Mouse (Mus musculus) embryonic facial prominence, embryonic 11.5 days (tissue): ENCODE data around the gene Slc38a9. TPM values are rescaled to one million over a fixed set of nuclear protein-coding genes. Genes with fewer than 3 reads are reported as not detected.
A peak's percentile ranks its signal among the peaks of the same experiment; 100 is the strongest.

Experiments used
- ATAC-seq: fragments of 200-750 bp; cut with Nextera tagmentation; replicated peaks from 2 replicates; pipeline ENCODE4 v1.8.0; 2017; ENCODE audit warnings: low read depth; ENCODE audit not compliant: insufficient number of reproducible peaks, low FRiP score, low TSS enrichment
- DNase-seq: peaks from one replicate; pipeline ENCODE4 v3.0.0-alpha.2; 2015; ENCODE audit warnings: low spot score
- H3K27ac ChIP-seq: fragments of 300-500 bp; sonication (generic); replicated peaks from 2 replicates; pipeline ENCODE4 v1.5.1; 2014; ENCODE audit warnings: mild to moderate bottlenecking, low read depth, low read length, control low read depth
- H3K27me3 ChIP-seq: fragments of 300-500 bp; sonication (generic); 2 replicates; pipeline ENCODE4 v1.6.1; 2014; ENCODE audit warnings: mild to moderate bottlenecking, low read length, moderate library complexity, mixed read lengths; ENCODE audit not compliant: control insufficient read depth, insufficient read depth
- H3K36me3 ChIP-seq: fragments of 300-500 bp; sonication (generic); replicated peaks from 2 replicates; pipeline ENCODE4 v1.6.1; 2014; ENCODE audit warnings: low read depth, mild to moderate bottlenecking, low read length, moderate library complexity, mixed read lengths; ENCODE audit not compliant: control insufficient read depth, insufficient read depth
- H3K4me1 ChIP-seq: fragments of 300-500 bp; sonication (generic); 2 replicates; pipeline ENCODE4 v1.6.1; 2014; ENCODE audit warnings: low read length, mixed read lengths; ENCODE audit not compliant: control insufficient read depth, insufficient read depth
- H3K4me2 ChIP-seq: fragments of 300-500 bp; sonication (generic); 2 replicates; pipeline ENCODE4 v1.6.1; 2014; ENCODE audit warnings: low read depth, mild to moderate bottlenecking, control low read depth, low read length, moderate library complexity
- H3K4me3 ChIP-seq: fragments of 300-500 bp; sonication (generic); 2 replicates; pipeline ENCODE4 v1.5.1; 2014; ENCODE audit warnings: low read depth, low read length, control low read depth
- H3K9ac ChIP-seq: fragments of 300-500 bp; sonication (generic); replicated peaks from 2 replicates; pipeline ENCODE4 v1.6.1; 2014; ENCODE audit warnings: mild to moderate bottlenecking, control low read depth, low read length
- H3K9me3 ChIP-seq: fragments of 300-500 bp; sonication (generic); replicated peaks from 2 replicates; pipeline ENCODE4 v1.6.1; 2016; ENCODE audit warnings: mild to moderate bottlenecking, low read length, inconsistent platforms, mixed read lengths; ENCODE audit not compliant: control insufficient read depth
- WGBS: fragments of 180-500 bp; shearing (Covaris S2); extraction: QIAGEN DNeasy Blood & Tissue Kit; methylation state at CpG from one replicate; pipeline ENCODE4 v1.1.7; 2014; 5-methylcytosine and 5-hydroxymethylcytosine counted together
- polyA plus RNA-seq: library from polyadenylated mRNA; unstranded; fragments of >200 nt; fragmentation: Nextera tagmentation; extraction: Ambion mirVana; gene quantifications from 2 replicates; pipeline ENCODE4 v1.2.1, GENCODE M21; 2014

Slc38a9 gene
- polyA plus RNA-seq, 1 experiment from 2014 or later: 10.8 TPM

GRCm38 (mm10) chr13:112726002-112726401 lies 65.5 kb downstream of the Slc38a9 start:
- Histone ChIP-seq H3K27ac (no peak overlapping the region), H3K27me3 (no peaks in the 10 kb centered on the region), H3K4me1 (no peaks in the 10 kb centered on the region), H3K9me3 (no peaks in the 10 kb centered on the region), H3K36me3 (no peaks in the 10 kb centered on the region), H3K9ac (no peak overlapping the region), H3K4me3 (no peak overlapping the region), H3K4me2 (no peak overlapping the region)
- ATAC-seq (no peak), DNase-seq (no peak)
- WGBS: 79% methylated on average over 3 of the region's 3 CpGs

GRCm38 (mm10) chr13:112733311-112733710 lies 72.8 kb downstream of the Slc38a9 start:
- H3K4me1 ChIP-seq: no peaks in the 10 kb centered on the region
- no peak overlapping the region for H3K4me3 ChIP-seq
- no peak for DNase-seq
- no peaks in the 10 kb centered on the region for H3K36me3 ChIP-seq
- no peak overlapping the region for H3K27ac ChIP-seq
- 87% methylated on average over 12 of the region's 12 CpGs for WGBS
- H3K27me3 ChIP-seq: no peaks in the 10 kb centered on the region
- H3K4me2 ChIP-seq: no peak overlapping the region
- no peak overlapping the region for H3K9ac ChIP-seq
- no peaks in the 10 kb centered on the region for H3K9me3 ChIP-seq
- ATAC-seq: no peak

- no peaks in the 10 kb centered on the region for H3K27me3 ChIP-seq
- H3K36me3 ChIP-seq: no peaks in the 10 kb centered on the region
- no peak overlapping the region for H3K4me3 ChIP-seq
- no peaks in the 10 kb centered on the region for H3K4me1 ChIP-seq
- no peaks in the 10 kb centered on the region for H3K9me3 ChIP-seq
- H3K9ac ChIP-seq: no peak overlapping the region
- WGBS: 75% methylated on average over 14 of the region's 14 CpGs
- ATAC-seq (no peak), DNase-seq (peak; percentile 37)
- H3K27ac ChIP-seq: no peak overlapping the region
- H3K4me2 ChIP-seq: no peak overlapping the region
Measured at GRCm38 (mm10) chr13:112734906-112735713, 74.6 kb downstream of the Slc38a9 start.

GRCm38 (mm10) chr13:112736407-112736806 lies 75.9 kb downstream of the Slc38a9 start:
- DNase-seq (no peak), ATAC-seq (no peak)
- Histone ChIP-seq H3K27ac (no peak overlapping the region), H3K27me3 (no peaks in the 10 kb centered on the region), H3K4me3 (no peak overlapping the region), H3K9me3 (no peaks in the 10 kb centered on the region), H3K9ac (no peak overlapping the region), H3K4me2 (no peak overlapping the region), H3K36me3 (no peaks in the 10 kb centered on the region), H3K4me1 (no peaks in the 10 kb centered on the region)
- 91% methylated on average over 10 of the region's 10 CpGs for WGBS

- Histone ChIP-seq H3K4me1 (no peaks in the 10 kb centered on the region), H3K4me2 (no peak overlapping the region), H3K36me3 (no peaks in the 10 kb centered on the region), H3K9ac (no peak overlapping the region), H3K9me3 (no peaks in the 10 kb centered on the region), H3K27me3 (no peaks in the 10 kb centered on the region), H3K4me3 (no peak overlapping the region), H3K27ac (no peak overlapping the region)
- no peak for DNase-seq
- 78% methylated on average over 9 of the region's 9 CpGs for WGBS
- ATAC-seq: no peak
Measured at GRCm38 (mm10) chr13:112737110-112737509, 76.6 kb downstream of the Slc38a9 start.

- ATAC-seq (no peak), DNase-seq (no peak)
- Histone ChIP-seq H3K9me3 (no peaks in the 10 kb centered on the region), H3K4me1 (no peaks in the 10 kb centered on the region), H3K27ac (no peak overlapping the region), H3K27me3 (no peaks in the 10 kb centered on the region), H3K4me3 (no peak overlapping the region), H3K36me3 (no peaks in the 10 kb centered on the region), H3K4me2 (no peak overlapping the region), H3K9ac (no peak overlapping the region)
- WGBS: 85% methylated on average over 16 of the region's 16 CpGs
Measured at GRCm38 (mm10) chr13:112738005-112738404, 77.5 kb downstream of the Slc38a9 start.

- Histone ChIP-seq H3K9me3 (no peaks in the 10 kb centered on the region), H3K4me1 (no peaks in the 10 kb centered on the region), H3K27ac (no peak overlapping the region), H3K36me3 (no peaks in the 10 kb centered on the region), H3K9ac (no peak overlapping the region), H3K27me3 (no peaks in the 10 kb centered on the region), H3K4me2 (no peak overlapping the region), H3K4me3 (no peak overlapping the region)
- DNase-seq (peak; percentile 66), ATAC-seq (peak; percentile 62; the same call in 1 of the 2 replicates)
- WGBS: 45% methylated on average over 6 of the region's 6 CpGs
Measured at GRCm38 (mm10) chr13:112740073-112740472, 79.5 kb downstream of the Slc38a9 start.

- Histone ChIP-seq H3K4me2 (no peak overlapping the region), H3K9me3 (no peaks in the 10 kb centered on the region), H3K4me1 (no peaks in the 10 kb centered on the region; the same call in 1 of the 2 replicates), H3K9ac (no peak overlapping the region), H3K36me3 (no peaks in the 10 kb centered on the region; the same call in 1 of the 2 replicates), H3K27ac (no peak overlapping the region), H3K4me3 (no peak overlapping the region), H3K27me3 (no peaks in the 10 kb centered on the region)
- 57% methylated on average over 14 of the region's 14 CpGs for WGBS
- ATAC-seq (no peak), DNase-seq (no peak)
Measured at GRCm38 (mm10) chr13:112742076-112742830, 81.7 kb downstream of the Slc38a9 start.
